Comparison of ENCODE assay signal across 19 mouse cellular contexts in genomic region chr16:85085902-85086301, GRCm38 (mm10).
DNase-seq lines count a peak whose midpoint lies in the region; ATAC-seq and TF ChIP-seq lines count a peak whose summit lies in the region.
"Had no signal": no experiment of that assay in that cellular context is flagged by ENCODE, and none has a peak within 500 bp of the region (broad histone marks: within the 10 kb centered on the region; RNA-seq: fewer than 3 reads in every experiment).

No protein-coding gene starts in this region.

- TF ChIP-seq CTCF in kidney, adult 2 months (conservative IDR thresholded peaks at IDR 0.05; ENCODE audit: insufficient read depth, insufficient read length, low read depth, low read length), result 0 out of 2 replicates have a peak, but pooled peaks have one; percentile 19

- no peak for ATAC-seq in CD4-positive, CD25-positive, alpha-beta regulatory T cell, adult 4 months
- ATAC-seq: forebrain, embryonic 16.5 days had no signal

- H3K36me3 ChIP-seq in kidney, adult 2 months (ENCODE audit: control insufficient read depth, insufficient read depth, low read length), result peaks cover 4% of the 10 kb centered on the region

- WGBS in kidney, adult 2 months, result 40% methylated on average over 6 of the region's 6 CpGs

- H3K4me3 ChIP-seq in kidney, adult 2 months (ENCODE audit: insufficient read depth, low read depth, low read length), result no peak overlapping the region
- H3K4me3 ChIP-seq: embryonic facial prominence, embryonic 15.5 days; heart, embryonic 10.5 days; limb, embryonic 12.5 days; midbrain, embryonic 10.5 days had no signal

- peaks cover 14% of the 10 kb centered on the region for H3K4me1 ChIP-seq in kidney, adult 2 months (ENCODE audit: control insufficient read depth, insufficient read depth, low read length)

- no peak overlapping the region for H3K27ac ChIP-seq in kidney, adult 2 months (ENCODE audit: insufficient read depth, low read depth, low read length)
- H3K27ac ChIP-seq: embryonic facial prominence, embryonic 15.5 days; heart, embryonic 10.5 days; limb, embryonic 12.5 days; midbrain, embryonic 10.5 days had no signal

- DNase-seq in kidney, adult 2 months, result no peak
- no peak for DNase-seq in kidney, postnatal 4 days
- peak; percentile 17 for DNase-seq in NIH3T3 (ENCODE audit: low read depth)
- DNase-seq in adrenal gland, postnatal 14 days, result peak; percentile 44
- DNase-seq in cerebellum, adult 8-10 months, result peak; percentile 48
- no peak for DNase-seq in gastrocnemius, adult 18-20 months (ENCODE audit: low spot score)
- DNase-seq: gastrocnemius, postnatal 14 days; heart, postnatal 36 days; kidney, adult 11 months; layer of hippocampus, postnatal 36 days; lung, embryonic 14.5 days; right cerebral cortex, postnatal 4 days; thymus, adult 18-20 months had no signal

- TF ChIP-seq POLR2A in kidney, adult 2 months (IDR thresholded peaks at IDR 0.05; ENCODE audit: low read depth, low read length), result no peak

- no peaks in the 10 kb centered on the region for H3K27me3 ChIP-seq in kidney, adult 2 months (replicated peaks; ENCODE audit: control insufficient read depth, insufficient read depth, low read length)
- H3K27me3 ChIP-seq: embryonic facial prominence, embryonic 15.5 days; limb, embryonic 12.5 days had no signal

Comparison
In these comparisons a context has a peak if more than half of its experiments do, and no peak if none do; other contexts are left out.
1. DNase-seq: peak in NIH3T3 (single experiment), adrenal gland, postnatal 14 days (single experiment) and cerebellum, adult 8-10 months (single experiment); none in kidney, adult 2 months (single experiment), kidney, postnatal 4 days (0 of 2) and gastrocnemius, adult 18-20 months (single experiment).